Mouse (Mus musculus): Measurements from ENCODE around the gene Tmem139.

DNA sequence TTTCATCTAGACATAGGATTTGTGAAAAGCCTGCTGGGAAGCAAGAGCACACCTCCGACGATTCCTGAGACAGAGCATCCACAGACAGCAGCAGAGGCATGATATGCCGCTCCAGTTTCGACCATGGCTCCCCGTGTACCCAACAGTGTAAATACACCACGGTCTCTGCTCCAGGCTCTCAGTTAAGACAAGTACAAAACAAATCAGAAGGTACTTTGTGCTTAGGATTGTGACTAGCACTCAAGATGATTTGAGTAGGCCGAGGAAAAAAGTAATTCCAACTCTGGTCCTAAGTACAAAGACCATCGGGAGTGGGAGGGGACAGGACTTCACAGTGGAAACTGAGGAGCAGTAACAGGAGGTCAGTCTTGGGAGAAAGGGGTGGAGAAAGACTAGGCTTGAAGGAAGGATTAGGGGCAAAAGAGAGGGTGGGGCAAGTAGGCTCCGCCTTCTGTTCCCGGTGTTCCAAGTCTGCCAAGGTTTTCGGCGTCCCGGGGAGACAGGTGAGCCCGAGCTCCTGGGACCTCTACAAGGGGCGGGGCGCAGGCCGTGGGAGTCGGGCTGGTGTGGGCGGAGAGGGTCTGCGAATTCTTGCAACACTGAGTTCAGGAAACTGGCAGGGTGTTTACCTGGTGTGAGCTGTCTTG is at the start of gene Tmem139:
- TF ChIP-seq POLR2A (IDR thresholded peaks at IDR 0.05; ENCODE audit: low read depth, low read length) (no peak), CTCF (conservative IDR thresholded peaks at IDR 0.05; ENCODE audit: insufficient read depth, insufficient read length, low read depth, low read length) (no peak)
